Mouse (Mus musculus) cerebellum, adult 11-12 months (tissue): ENCODE measurements around the gene Gm20708.
"Not testable (repeated sequence)": the region's sequence is repeated elsewhere in the genome, so short reads cannot be mapped to it uniquely, and the experiment has no call there.

Source experiments
- DNase-seq: peaks from one replicate; pipeline ENCODE4 v3.0.0; 2022

Gm20708 gene

GRCm38 (mm10) chr11:117781993-117782704 is 27.3 kb upstream of the Gm20708 start, which contains the start of the genes Tmc8 and Tmc6:
TSS of gene Tmc8 (plus strand) at chr11:117782076.
TSS of gene Tmc6 (minus strand) at chr11:117782198.
- no peak for DNase-seq

- DNase-seq = no peak
These were observed 26.8 kb upstream of the Gm20708 start for GRCm38 (mm10) chr11:117782705-117783034.

GRCm38 (mm10) chr11:117783089-117783488 is 26.4 kb upstream of the Gm20708 start:
- DNase-seq = no peak

GRCm38 (mm10) chr11:117783683-117784309 is 25.7 kb upstream of the Gm20708 start:
- DNase-seq = no peak

- DNase-seq = peak; percentile 67
These were observed 23.2 kb upstream of the Gm20708 start for GRCm38 (mm10) chr11:117786294-117786693.

GRCm38 (mm10) chr11:117788481-117788880 is 21.0 kb upstream of the Gm20708 start:
- DNase-seq = not testable (repeated sequence)

GRCm38 (mm10) chr11:117790286-117790685 is 19.2 kb upstream of the Gm20708 start:
- no peak for DNase-seq

- no peak for DNase-seq
These were observed 18.6 kb upstream of the Gm20708 start for GRCm38 (mm10) chr11:117790703-117791440.

- DNase-seq = no peak
These were observed 18.1 kb upstream of the Gm20708 start for GRCm38 (mm10) chr11:117791441-117791761.

GRCm38 (mm10) chr11:117792281-117792888 is 17.1 kb upstream of the Gm20708 start:
- no peak for DNase-seq

- DNase-seq = no peak
These were observed 15.4 kb upstream of the Gm20708 start for GRCm38 (mm10) chr11:117794035-117794551.

- no peak for DNase-seq
These were observed 12.5 kb upstream of the Gm20708 start for GRCm38 (mm10) chr11:117796954-117797353.

GRCm38 (mm10) chr11:117797511-117798159 is 11.8 kb upstream of the Gm20708 start, which contains the start of gene 6030468B19Rik:
TSS of gene 6030468B19Rik (plus strand) at chr11:117797660.
- no peak for DNase-seq

GRCm38 (mm10) chr11:117798160-117798541 is 11.3 kb upstream of the Gm20708 start:
- no peak for DNase-seq

- DNase-seq = no peak
These were observed 10.3 kb upstream of the Gm20708 start for GRCm38 (mm10) chr11:117799174-117799573.

GRCm38 (mm10) chr11:117800038-117800437 is 9.4 kb upstream of the Gm20708 start:
- DNase-seq = no peak

GRCm38 (mm10) chr11:117801650-117802049 is 7.8 kb upstream of the Gm20708 start:
- no peak for DNase-seq

GRCm38 (mm10) chr11:117803166-117803688 is 6.2 kb upstream of the Gm20708 start:
- no peak for DNase-seq

- no peak for DNase-seq
These were observed 2.7 kb upstream of the Gm20708 start for GRCm38 (mm10) chr11:117806781-117807180.

GRCm38 (mm10) chr11:117810401-117811046 is 1.1 kb downstream of the Gm20708 start:
- no peak for DNase-seq

- no peak for DNase-seq
These were observed 4.4 kb downstream of the Gm20708 start for GRCm38 (mm10) chr11:117813867-117814266.
